Mouse (Mus musculus): ENCODE measurements around the gene Tmem179.

- TF ChIP-seq CTCF (IDR thresholded peaks at IDR 0.05; ENCODE audit: extremely low read depth, insufficient read depth, low read length): no peak
- TF ChIP-seq POLR2A (IDR thresholded peaks at IDR 0.05; ENCODE audit: extremely low read depth, insufficient read depth, low read length): no peak
Measured at GRCm38 (mm10) chr12:112543941-112544340, 27.4 kb upstream of the Tmem179 start.

Measured in cortical plate, adult 2 months (tissue).